Mouse (Mus musculus): Measurements from ENCODE around the gene Ppp1r37.

The Ppp1r37 gene

GRCm38 (mm10) chr7:19503481-19504068 lies 59.3 kb downstream of the Ppp1r37 start:
- peak in 1 of 2 experiments; percentile 73 for DNase-seq (ENCODE audit: low spot score in 2 of 2)

GRCm38 (mm10) chr7:19501658-19502057 lies 61.2 kb downstream of the Ppp1r37 start:
- DNase-seq (ENCODE audit: low spot score in 2 of 2): no peak

GRCm38 (mm10) chr7:19500420-19501363 lies 62.2 kb downstream of the Ppp1r37 start:
- no peak for DNase-seq (ENCODE audit: low spot score in 2 of 2)

GRCm38 (mm10) chr7:19498326-19498725 lies 64.5 kb downstream of the Ppp1r37 start:
- no peak for DNase-seq (ENCODE audit: low spot score in 2 of 2)

GRCm38 (mm10) chr7:19496214-19496555 lies 66.7 kb downstream of the Ppp1r37 start:
- DNase-seq (ENCODE audit: low spot score in 2 of 2): no peak

GRCm38 (mm10) chr7:19495521-19496213 lies 67.2 kb downstream of the Ppp1r37 start:
- no peak for DNase-seq (ENCODE audit: low spot score in 2 of 2)

GRCm38 (mm10) chr7:19494751-19495474 lies 68.0 kb downstream of the Ppp1r37 start:
- no peak for DNase-seq (ENCODE audit: low spot score in 2 of 2)

GRCm38 (mm10) chr7:19491731-19492130 lies 71.1 kb downstream of the Ppp1r37 start:
- DNase-seq (ENCODE audit: low spot score in 2 of 2): no peak

- no peak for DNase-seq (ENCODE audit: low spot score in 2 of 2)
Measured at GRCm38 (mm10) chr7:19489525-19489924, 73.4 kb downstream of the Ppp1r37 start.

- no peak for DNase-seq (ENCODE audit: low spot score in 2 of 2)
Measured at GRCm38 (mm10) chr7:19486549-19486948, 76.3 kb downstream of the Ppp1r37 start.

- DNase-seq (ENCODE audit: low spot score in 2 of 2): no peak
Measured at GRCm38 (mm10) chr7:19485488-19485887, 77.4 kb downstream of the Ppp1r37 start.

- DNase-seq (ENCODE audit: low spot score in 2 of 2): no peak
Measured at GRCm38 (mm10) chr7:19483281-19483680, 79.6 kb downstream of the Ppp1r37 start.
